Mouse (Mus musculus): ENCODE data around the gene Polr1e. TPM values are rescaled to one million over a fixed set of nuclear protein-coding genes. Genes with fewer than 3 reads are reported as not detected.

Gene Polr1e
- polyA plus RNA-seq (2016; fragmentation: Nextera tagmentation; extraction: Ambion mirVana), result 55.6 and 57.8 TPM in 2 replicates

DNA sequence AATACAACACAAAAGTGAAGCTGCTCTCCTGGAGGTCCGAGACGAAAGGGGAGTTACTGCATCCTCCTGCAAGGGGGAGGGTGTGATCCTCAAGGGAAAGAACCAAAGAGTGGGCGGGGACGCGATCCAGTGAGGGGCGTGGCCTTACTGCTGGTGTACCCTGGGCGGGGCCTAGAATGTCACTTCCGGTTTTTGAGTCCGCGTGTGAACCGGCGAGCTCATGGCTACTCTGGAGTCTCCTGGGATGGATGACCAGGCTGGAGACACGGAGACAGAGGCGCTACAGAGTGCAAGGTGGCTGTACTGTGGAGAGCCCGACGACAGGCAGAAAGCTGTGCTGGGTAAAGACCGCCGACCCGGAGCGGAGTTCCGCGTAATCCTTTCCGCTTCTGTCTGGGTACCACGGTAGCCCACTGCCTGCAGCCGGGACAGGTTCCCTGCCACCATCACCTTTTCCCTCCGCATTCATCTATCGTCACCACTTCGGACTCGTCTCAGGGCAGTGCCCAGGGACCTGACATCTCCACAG is at the start of gene Polr1e:
TSS of gene Polr1e (plus strand) at position 132 of the 529 bp plus-strand sequence.
- Histone ChIP-seq H3K4me1 (replicated peaks) (peaks cover 34% of the 10 kb centered on the region), H3K9me3 (no peaks in the 10 kb centered on the region), H3K4me3 (peak within 1 kb of the TSS; percentile 86), H3K27me3 (ENCODE audit: insufficient read depth, poor library complexity, severe bottlenecking) (no peaks in the 10 kb centered on the region), H3K36me3 (peaks cover 21% of the 10 kb centered on the region), H3K27ac (peak within 1 kb of the TSS; percentile 82)
- WGBS, result under 1% methylated on average over 29 of the region's 29 CpGs
- DNase-seq (ENCODE audit: low spot score), result peak; percentile 93

DNA sequence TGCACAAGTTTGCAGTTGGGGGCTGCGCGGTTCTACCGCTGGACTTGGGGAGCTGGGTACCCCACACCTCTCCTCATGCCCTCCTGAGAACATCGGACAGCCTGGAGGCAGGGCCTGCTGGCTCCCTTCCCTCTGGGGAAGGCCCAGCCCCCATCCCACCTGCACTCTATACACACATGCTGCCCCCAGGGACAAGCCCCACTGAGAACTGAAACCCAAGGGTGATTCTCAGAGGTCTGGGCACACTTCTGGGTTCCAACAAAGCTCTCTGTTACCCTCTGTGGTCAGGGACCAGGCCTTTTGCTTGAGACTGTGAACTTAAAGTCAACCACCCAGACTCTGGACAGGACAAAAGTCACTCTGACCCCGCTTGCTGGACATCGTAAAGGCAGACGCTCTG is 48.3 kb upstream of the Polr1e start:
- Histone ChIP-seq H3K27me3 (ENCODE audit: insufficient read depth, poor library complexity, severe bottlenecking) (no peaks in the 10 kb centered on the region), H3K4me3 (no peak overlapping the region), H3K36me3 (no peaks in the 10 kb centered on the region), H3K27ac (no peak overlapping the region), H3K4me1 (replicated peaks) (peaks cover 21% of the 10 kb centered on the region), H3K9me3 (no peaks in the 10 kb centered on the region)
- DNase-seq (ENCODE audit: low spot score), result no peak
- 93% methylated on average over 7 of the region's 7 CpGs for WGBS

DNA sequence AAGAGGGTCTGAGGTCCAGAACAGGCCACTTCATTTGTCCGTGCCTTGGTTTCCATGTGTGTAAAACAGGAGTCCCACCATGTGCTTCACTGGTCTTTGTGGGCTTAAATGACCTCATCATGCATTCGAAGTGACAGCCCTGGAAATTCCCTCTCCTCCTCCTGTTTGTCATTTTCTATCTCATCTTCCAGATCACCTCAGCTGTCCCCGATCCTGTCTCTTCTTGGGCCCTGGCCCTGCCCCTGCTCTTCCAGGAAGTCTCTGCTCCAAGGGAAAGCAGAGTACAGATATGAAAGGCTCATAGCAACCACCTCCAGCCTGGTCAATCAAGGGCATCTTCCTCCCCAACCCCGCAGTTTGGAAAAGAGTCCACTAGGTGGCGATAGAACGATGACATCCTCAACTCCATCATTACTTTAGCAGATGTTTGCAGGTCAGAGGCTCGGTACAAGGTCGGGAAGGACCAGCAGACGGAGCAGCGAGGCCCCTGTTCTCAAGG is 47.7 kb upstream of the Polr1e start:
- 22% methylated on average over 10 of the region's 10 CpGs for WGBS
- DNase-seq (ENCODE audit: low spot score), result peak; percentile 76
- H3K9me3 ChIP-seq, result no peaks in the 10 kb centered on the region
- no peak overlapping the region for H3K27ac ChIP-seq
- no peaks in the 10 kb centered on the region for H3K36me3 ChIP-seq
- H3K4me3 ChIP-seq, result no peak overlapping the region
- no peaks in the 10 kb centered on the region for H3K27me3 ChIP-seq (ENCODE audit: insufficient read depth, poor library complexity, severe bottlenecking)
- peaks cover 21% of the 10 kb centered on the region for H3K4me1 ChIP-seq (replicated peaks)

DNA sequence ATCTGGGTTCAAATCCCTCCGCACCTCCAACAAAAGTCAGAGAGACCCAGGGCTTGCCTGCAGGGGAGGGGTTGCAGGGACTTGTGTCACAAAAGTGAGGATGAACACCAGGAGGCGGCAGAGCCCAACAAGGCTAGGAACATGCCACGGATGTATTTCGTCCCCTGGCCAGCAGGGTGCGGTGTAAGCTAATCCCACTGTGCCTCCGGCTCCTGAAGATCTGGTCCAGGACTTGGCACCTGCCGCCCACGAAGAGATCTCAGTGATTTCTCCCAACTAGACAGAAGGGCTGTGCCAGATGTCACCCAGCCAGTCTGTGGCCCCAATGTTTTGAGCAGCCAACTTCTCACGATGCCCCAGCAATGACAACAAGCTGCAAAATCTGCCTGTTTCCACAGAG is 44.9 kb upstream of the Polr1e start:
- Histone ChIP-seq H3K4me3 (peak overlapping the region; percentile 16; the same call in 1 of the 2 replicates), H3K27ac (peak overlapping the region; percentile 47; the same call in 1 of the 2 replicates)
- WGBS, result 16% methylated on average over 9 of the region's 9 CpGs

DNA sequence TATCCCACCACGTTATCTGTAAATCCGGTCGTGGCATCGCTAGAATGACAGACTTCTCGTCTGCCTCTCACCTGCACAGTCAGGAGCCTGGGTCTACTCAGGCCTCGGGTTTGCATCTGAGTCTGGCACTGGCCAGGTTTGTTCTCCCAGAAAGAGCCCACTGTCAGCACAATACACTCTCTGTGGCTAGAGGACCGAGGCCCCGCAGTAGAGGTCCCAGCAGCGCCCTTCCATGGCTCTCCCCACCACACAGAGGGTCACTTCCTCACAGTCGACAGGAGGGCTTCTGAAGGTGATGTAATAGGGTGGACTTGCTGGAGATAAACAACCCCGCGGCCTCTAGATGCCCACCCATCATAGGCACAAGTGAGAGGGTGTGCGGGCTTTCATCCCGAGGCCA is 44.5 kb upstream of the Polr1e start:
- peak overlapping the region; percentile 16; the same call in 1 of the 2 replicates for H3K4me3 ChIP-seq
- no peaks in the 10 kb centered on the region for H3K27me3 ChIP-seq (ENCODE audit: insufficient read depth, poor library complexity, severe bottlenecking)
- H3K27ac ChIP-seq, result peak overlapping the region; percentile 47

More for the DNA sequence above, 44.9 kb upstream of the Polr1e start:
- Histone ChIP-seq H3K9me3 (no peaks in the 10 kb centered on the region), H3K36me3 (no peaks in the 10 kb centered on the region), H3K27me3 (ENCODE audit: insufficient read depth, poor library complexity, severe bottlenecking) (no peaks in the 10 kb centered on the region), H3K4me1 (replicated peaks) (peaks cover 16% of the 10 kb centered on the region)
- peak; percentile 88 for DNase-seq (ENCODE audit: low spot score)

DNA sequence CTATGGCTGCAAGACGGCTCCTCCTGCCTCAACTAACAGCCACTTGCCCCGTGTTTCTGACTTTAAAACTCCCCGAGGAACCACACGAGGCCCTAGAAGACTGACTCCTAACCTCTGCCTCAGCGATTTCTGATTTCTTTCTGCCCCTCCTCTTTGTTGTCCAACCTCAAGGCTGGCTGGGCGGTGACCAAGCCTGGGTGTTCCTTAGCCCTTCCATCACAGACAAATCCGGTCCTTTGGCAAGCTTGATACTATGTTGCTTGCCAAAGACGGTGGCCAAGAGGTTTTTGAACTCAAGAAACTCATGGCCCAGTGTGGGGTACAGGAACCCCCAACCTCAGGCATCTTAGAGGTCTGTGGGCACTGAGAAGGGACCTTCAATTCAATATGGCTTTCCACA is 44.1 kb upstream of the Polr1e start:
- no peak for DNase-seq (ENCODE audit: low spot score)
- no peak overlapping the region for H3K4me3 ChIP-seq
- H3K9me3 ChIP-seq, result no peaks in the 10 kb centered on the region
- peaks cover 12% of the 10 kb centered on the region for H3K4me1 ChIP-seq (replicated peaks)
- H3K27ac ChIP-seq, result no peak overlapping the region; the same call in 1 of the 2 replicates
- H3K36me3 ChIP-seq, result no peaks in the 10 kb centered on the region
- WGBS, result 79% methylated on average over 8 of the region's 8 CpGs
- no peaks in the 10 kb centered on the region for H3K27me3 ChIP-seq (ENCODE audit: insufficient read depth, poor library complexity, severe bottlenecking)

More for the DNA sequence above, 44.5 kb upstream of the Polr1e start:
- Histone ChIP-seq H3K9me3 (no peaks in the 10 kb centered on the region), H3K36me3 (no peaks in the 10 kb centered on the region), H3K4me1 (replicated peaks) (peaks cover 12% of the 10 kb centered on the region)
- WGBS, result 58% methylated on average over 14 of the region's 14 CpGs
- no peak for DNase-seq (ENCODE audit: low spot score)

DNA sequence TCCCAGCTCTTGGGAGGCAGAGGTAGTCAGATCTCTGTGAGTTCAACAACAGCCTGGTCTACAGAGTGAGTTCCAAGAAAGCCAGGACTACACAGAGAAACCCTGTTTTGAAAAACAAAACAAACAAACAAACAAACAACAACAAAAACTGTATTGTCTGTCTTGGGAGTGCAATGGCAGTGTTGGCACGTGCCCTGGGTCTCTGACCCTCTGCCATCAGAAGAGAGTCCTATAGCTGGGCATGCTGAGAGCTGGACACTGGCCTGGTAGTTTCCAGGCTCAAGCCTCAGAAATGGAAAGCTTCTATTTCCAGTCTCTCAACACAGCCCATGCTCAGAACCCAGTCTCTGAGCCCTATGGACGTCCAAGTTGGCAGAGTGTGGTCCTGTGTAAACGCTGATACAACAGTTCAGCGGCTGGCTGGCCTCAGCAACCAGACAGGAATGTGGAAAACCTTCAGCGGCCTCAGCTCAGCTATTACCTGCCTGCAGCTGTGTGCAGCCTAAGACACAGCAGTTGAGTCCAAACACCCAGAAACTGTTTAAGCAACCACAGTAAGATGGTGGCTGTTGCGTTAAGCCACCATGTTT is 42.3 kb upstream of the Polr1e start:
- Histone ChIP-seq H3K4me3 (no peak overlapping the region), H3K4me1 (replicated peaks) (peaks cover 14% of the 10 kb centered on the region), H3K36me3 (no peaks in the 10 kb centered on the region), H3K27me3 (ENCODE audit: insufficient read depth, poor library complexity, severe bottlenecking) (no peaks in the 10 kb centered on the region), H3K27ac (no peak overlapping the region), H3K9me3 (no peaks in the 10 kb centered on the region)
- DNase-seq (ENCODE audit: low spot score), result no peak
- 78% methylated on average over 6 of the region's 6 CpGs for WGBS

DNA sequence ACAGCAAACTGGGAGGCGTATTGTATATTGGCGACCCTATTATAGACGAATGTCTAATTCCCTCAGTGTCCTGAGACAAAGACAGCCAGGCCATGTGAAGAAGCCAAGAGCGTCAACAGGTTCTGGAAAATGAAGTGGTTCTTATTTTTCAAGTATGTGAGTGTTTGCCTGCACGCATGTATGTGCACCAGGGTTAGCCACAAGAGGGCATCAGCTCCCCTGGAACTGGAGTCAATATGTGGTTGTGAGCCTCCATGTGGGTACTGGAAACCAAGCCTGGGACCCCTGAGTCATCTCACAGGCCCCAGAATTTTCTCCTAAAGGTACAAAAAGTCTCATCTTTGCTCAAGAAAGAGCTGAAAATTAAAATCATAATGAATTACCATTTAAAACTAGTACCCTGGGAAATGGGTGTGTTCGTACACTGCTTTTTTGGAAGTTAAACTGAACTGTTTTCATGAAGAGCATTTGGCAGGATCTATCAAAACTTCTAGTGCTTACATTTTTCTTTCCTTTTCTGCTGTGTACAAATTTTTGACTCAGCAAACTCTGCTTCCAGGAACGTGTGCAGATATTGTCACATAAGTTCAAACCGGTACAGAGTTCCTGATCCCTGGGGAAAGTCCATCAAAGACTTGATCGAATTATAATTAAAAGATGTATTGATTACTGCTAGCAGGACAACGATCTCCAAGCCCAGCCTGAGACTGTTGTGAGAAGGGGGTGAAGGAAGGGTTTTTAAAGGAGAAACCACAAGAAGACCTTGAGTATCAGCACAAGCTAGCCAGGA is 41.3 kb upstream of the Polr1e start:
- no peaks in the 10 kb centered on the region for H3K27me3 ChIP-seq (ENCODE audit: insufficient read depth, poor library complexity, severe bottlenecking)
- no peaks in the 10 kb centered on the region for H3K36me3 ChIP-seq
- 88% methylated on average over 10 of the region's 10 CpGs for WGBS
- H3K9me3 ChIP-seq, result no peaks in the 10 kb centered on the region
- no peak overlapping the region for H3K4me3 ChIP-seq
- H3K27ac ChIP-seq, result no peak overlapping the region
- H3K4me1 ChIP-seq (replicated peaks), result peaks cover 24% of the 10 kb centered on the region
- DNase-seq (ENCODE audit: low spot score), result no peak

DNA sequence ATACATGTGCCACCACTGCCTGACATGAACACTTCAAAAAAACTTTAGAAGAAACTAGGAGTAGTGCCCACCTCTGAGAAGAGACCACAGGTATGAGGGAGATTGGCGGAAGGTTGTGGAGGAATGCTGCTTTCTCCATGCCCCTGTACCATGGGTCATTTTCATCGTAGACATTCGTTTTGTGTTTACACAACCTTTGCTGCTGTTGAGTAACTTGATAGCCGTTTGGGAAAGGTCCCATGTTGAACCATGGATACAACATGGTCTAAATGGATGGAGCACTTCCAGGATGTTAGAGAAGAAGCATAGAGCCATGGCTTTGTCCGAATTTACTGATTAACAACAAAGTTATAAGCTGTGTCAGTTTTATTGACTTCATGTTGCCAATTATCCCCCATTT is 40.2 kb upstream of the Polr1e start:
- Histone ChIP-seq H3K4me3 (no peak overlapping the region), H3K27me3 (ENCODE audit: insufficient read depth, poor library complexity, severe bottlenecking) (no peaks in the 10 kb centered on the region), H3K4me1 (replicated peaks) (peaks cover 35% of the 10 kb centered on the region), H3K36me3 (no peaks in the 10 kb centered on the region), H3K27ac (no peak overlapping the region), H3K9me3 (no peaks in the 10 kb centered on the region)
- 79% methylated on average over 5 of the region's 5 CpGs for WGBS
- DNase-seq (ENCODE audit: low spot score), result no peak

DNA sequence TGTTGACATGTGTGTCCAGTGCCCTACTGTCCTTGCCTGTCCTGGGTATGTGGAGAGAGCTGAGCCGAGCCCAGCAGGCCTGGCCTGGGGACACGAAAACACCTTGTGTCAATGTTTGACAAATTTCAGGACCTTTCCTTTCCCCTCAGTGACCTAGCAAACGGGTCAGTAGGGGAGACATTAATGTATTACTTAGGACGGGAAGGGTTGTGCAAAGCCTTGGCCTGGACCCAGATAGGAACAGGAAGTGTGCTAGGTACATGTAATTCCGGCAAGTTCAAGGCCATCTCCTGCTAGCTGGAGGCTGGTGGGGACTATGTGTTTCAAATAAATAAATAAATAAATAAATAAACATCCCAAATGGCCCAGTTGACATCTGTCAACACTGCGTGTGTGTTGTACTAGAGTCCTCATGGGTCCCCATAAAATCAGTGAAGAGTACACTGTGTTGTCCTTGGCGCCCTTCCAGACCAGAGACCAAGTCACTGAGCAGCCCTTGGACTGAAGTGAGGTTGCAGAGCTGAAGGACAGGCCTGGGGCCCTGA is 38.5 kb upstream of the Polr1e start:
- Histone ChIP-seq H3K9me3 (no peaks in the 10 kb centered on the region), H3K27me3 (ENCODE audit: insufficient read depth, poor library complexity, severe bottlenecking) (no peaks in the 10 kb centered on the region), H3K4me3 (no peak overlapping the region), H3K4me1 (replicated peaks) (peaks cover 36% of the 10 kb centered on the region), H3K27ac (no peak overlapping the region), H3K36me3 (peaks cover 15% of the 10 kb centered on the region)
- no peak for DNase-seq (ENCODE audit: low spot score)
- 79% methylated on average over 7 of the region's 7 CpGs for WGBS

DNA sequence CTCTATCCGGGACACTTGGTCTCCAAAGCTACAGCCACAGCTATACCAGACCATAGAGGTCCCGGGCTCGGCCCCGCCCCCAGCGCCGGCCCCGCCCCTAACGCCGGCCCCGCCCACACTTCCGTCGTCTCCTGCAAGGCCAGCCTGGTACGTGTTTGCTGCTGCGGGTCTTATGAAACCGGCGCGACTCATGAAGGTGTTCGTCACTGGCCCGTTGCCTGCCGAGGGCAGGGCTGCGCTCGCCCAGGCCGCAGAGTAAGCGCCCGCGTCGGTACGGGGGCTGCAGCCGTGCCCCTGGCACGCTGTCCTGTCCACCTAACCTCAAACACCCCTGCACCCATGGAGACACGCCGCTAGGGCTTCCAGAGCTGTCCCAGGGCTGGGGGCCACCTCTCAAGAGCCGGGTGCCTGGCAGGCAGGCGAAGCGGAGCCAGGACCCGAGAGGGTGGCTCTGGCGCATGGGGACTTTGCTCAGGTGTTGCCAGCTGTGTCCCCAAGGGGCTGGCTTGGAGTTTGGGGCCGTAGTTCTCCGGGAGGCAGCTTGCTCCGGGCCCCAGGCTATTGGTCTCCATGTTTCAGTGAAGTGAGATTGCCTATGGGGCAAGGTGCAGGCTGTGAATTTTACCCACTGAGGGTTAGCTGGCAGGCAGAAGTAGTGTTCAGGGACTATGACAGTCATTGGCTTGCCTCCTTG is 37.0 kb upstream of the Polr1e start, which contains the start of gene Grhpr:
TSS of gene Grhpr (plus strand) at position 116 of the 694 bp plus-strand sequence.
- Histone ChIP-seq H3K27ac (peak within 1 kb of the TSS; percentile 95), H3K36me3 (peaks cover 30% of the 10 kb centered on the region), H3K4me1 (replicated peaks) (peaks cover 36% of the 10 kb centered on the region), H3K4me3 (peak within 1 kb of the TSS; percentile 80), H3K27me3 (ENCODE audit: insufficient read depth, poor library complexity, severe bottlenecking) (no peaks in the 10 kb centered on the region), H3K9me3 (no peaks in the 10 kb centered on the region)
- WGBS, result 1% methylated on average over 40 of the region's 40 CpGs
- peak; percentile 94 for DNase-seq (ENCODE audit: low spot score)

DNA sequence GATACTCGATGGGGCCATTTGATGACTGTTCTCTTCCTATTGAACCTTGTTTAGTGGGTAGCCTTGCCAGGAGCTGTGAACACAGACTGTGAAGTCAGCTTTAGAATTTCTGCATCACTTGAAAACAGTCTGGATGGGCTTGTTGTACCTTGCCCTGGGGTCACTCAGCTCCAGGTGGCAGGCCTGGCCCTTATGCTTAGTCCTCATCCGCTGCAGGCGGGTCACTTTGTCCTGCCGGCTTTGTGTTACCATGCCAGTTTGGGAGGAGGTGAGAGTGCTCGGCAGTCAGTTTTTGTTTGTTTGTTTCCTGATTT is 36.5 kb upstream of the Polr1e start:
- Histone ChIP-seq H3K9me3 (no peaks in the 10 kb centered on the region), H3K27ac (peak overlapping the region; percentile 95), H3K4me3 (peak overlapping the region; percentile 80), H3K36me3 (peaks cover 36% of the 10 kb centered on the region), H3K27me3 (ENCODE audit: insufficient read depth, poor library complexity, severe bottlenecking) (no peaks in the 10 kb centered on the region), H3K4me1 (replicated peaks) (peaks cover 36% of the 10 kb centered on the region)
- peak; percentile 3 for DNase-seq (ENCODE audit: low spot score)
- WGBS, result 25% methylated on average over 5 of the region's 5 CpGs
